Mouse (Mus musculus) C2C12 (cell line): Measurements from ENCODE around the gene Lsmem1.

Experiments
- CTCF ChIP-seq: IDR thresholded peaks from one replicate; pipeline ENCODE4 v1.5.1; 2011; ENCODE audit not compliant: control insufficient read depth, insufficient read depth, insufficient read length
- MAX ChIP-seq: IDR thresholded peaks from one replicate; pipeline ENCODE4 v1.6.1; 2011; ENCODE audit warnings: mild to moderate bottlenecking, control low read depth
- MYOG ChIP-seq: IDR thresholded peaks from one replicate; pipeline ENCODE4 v1.6.1; 2011; ENCODE audit not compliant: control insufficient read depth, insufficient read length; ENCODE audit errors: extremely low read depth

GRCm38 (mm10) chr12:40140706-40141105 lies 58.6 kb downstream of the Lsmem1 start:
- no peak for TF ChIP-seq MYOG
- TF ChIP-seq CTCF, result no peak
- no peak for TF ChIP-seq MAX
